Mouse (Mus musculus): Measurements from ENCODE around the gene Rab33b. TPM values are rescaled to one million over a fixed set of nuclear protein-coding genes. Genes with fewer than 3 reads are reported as not detected.
"Not testable (repeated sequence)": the region's sequence is repeated elsewhere in the genome, so short reads cannot be mapped to it uniquely, and the experiment has no call there.

Rab33b gene
- polyA plus RNA-seq (2015; fragmentation: Nextera tagmentation; extraction: Ambion mirVana) = 15.9 TPM in 2 replicates

- DNase-seq (ENCODE audit: low spot score) (peak; percentile 99), ATAC-seq (ENCODE audit: low FRiP score, low TSS enrichment) (peak; percentile 98)
- Histone ChIP-seq H3K36me3 (ENCODE audit: control insufficient read depth, insufficient read depth, low read length) (no peaks in the 10 kb centered on the region), H3K9me3 (ENCODE audit: control insufficient read depth, low read length) (no peaks in the 10 kb centered on the region), H3K9ac (ENCODE audit: low read length) (peak within 1 kb of the TSS; percentile 85), H3K4me1 (replicated peaks; ENCODE audit: control insufficient read depth, insufficient read depth) (peaks cover 3% of the 10 kb centered on the region; the same call in 1 of the 2 replicates), H3K27ac (replicated peaks) (peak within 1 kb of the TSS; percentile 96), H3K4me2 (replicated peaks; ENCODE audit: low read depth) (peak within 1 kb of the TSS; percentile 76), H3K4me3 (ENCODE audit: low read depth, low read length) (peak within 1 kb of the TSS; percentile 79), H3K27me3 (ENCODE audit: control insufficient read depth, insufficient read depth, low read length) (no peaks in the 10 kb centered on the region)
- under 1% methylated on average over 67 of the region's 70 CpGs for WGBS
- peak; percentile 98 for TF ChIP-seq EP300 (optimal IDR thresholded peaks at IDR 0.05)
- peak; percentile 49; the same call in 1 of the 2 replicates for TF ChIP-seq CTCF (IDR thresholded peaks at IDR 0.05; ENCODE audit: low read depth)
Observed at GRCm38 (mm10) chr3:51483741-51484359, at the start of gene Rab33b. Rab33b (plus strand) TSS chr3:51483920.

DNA sequence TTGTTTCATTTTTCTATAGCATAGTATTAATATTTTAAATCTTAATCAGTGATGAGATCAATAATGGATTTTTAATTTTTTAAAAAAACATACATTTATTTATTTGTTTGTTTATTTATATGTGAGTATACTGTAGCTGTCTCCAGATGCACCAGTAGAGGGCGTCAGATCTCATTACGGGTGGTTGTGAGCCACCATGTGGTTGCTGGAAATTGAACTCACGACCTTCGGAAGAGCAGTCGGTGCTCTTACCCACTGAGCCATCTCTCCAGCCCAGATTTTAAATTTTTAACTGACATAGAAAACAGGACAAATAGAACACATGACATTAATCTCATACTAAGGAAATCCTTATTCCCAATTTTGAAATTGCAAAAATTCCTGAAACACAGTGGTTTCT lies 49.4 kb upstream of the Rab33b start:
- not testable (repeated sequence) for H3K4me3 ChIP-seq (ENCODE audit: low read depth, low read length); H3K36me3 ChIP-seq (ENCODE audit: control insufficient read depth, insufficient read depth, low read length); H3K4me2 ChIP-seq (replicated peaks; ENCODE audit: low read depth); H3K27ac ChIP-seq (replicated peaks); ATAC-seq (ENCODE audit: low FRiP score, low TSS enrichment); H3K27me3 ChIP-seq (ENCODE audit: control insufficient read depth, insufficient read depth, low read length); DNase-seq (ENCODE audit: low spot score); H3K9ac ChIP-seq (ENCODE audit: low read length); H3K9me3 ChIP-seq (ENCODE audit: control insufficient read depth, low read length); H3K4me1 ChIP-seq (replicated peaks; ENCODE audit: control insufficient read depth, insufficient read depth)
- WGBS = 84% methylated on average over 5 of the region's 5 CpGs
- TF ChIP-seq CTCF (IDR thresholded peaks at IDR 0.05; ENCODE audit: low read depth) = 0 out of 2 replicates have a peak, but pooled peaks have one; percentile 8

DNA sequence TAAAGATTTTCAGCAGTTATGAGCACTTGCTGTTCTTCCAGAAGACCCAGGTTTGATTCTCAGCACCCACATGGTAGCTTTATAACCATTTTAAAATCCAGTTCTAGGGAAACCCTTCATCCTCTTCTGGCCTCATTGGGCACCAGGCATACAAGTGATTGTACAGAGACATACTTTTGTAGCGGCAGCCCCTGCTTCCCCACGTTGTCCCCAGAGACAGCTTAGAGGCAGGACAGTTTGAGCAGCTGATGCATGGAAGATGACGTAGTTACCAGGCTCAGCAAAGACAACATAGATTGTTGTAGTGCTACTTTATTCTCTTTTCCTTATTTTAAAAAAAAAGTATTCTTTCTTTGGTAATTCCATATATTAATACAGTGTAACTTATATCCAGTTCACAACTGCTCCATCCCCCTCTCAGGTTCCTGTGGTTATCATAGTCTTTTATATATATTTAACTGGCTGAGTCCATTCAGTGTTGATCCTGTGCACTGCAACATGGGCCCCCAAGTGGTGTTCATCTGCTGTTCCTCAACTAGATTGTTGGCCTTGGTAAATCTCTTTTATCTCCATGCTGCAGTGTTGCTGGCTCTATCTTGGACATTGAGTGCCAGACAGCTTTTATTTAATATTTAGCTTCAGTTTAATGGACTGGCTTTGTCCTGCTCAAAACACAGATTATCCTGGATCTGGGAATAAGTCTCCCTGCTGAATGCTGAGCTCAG lies 48.7 kb upstream of the Rab33b start:
- Histone ChIP-seq H3K9me3 (ENCODE audit: control insufficient read depth, low read length) (no peaks in the 10 kb centered on the region), H3K27me3 (ENCODE audit: control insufficient read depth, insufficient read depth, low read length) (no peaks in the 10 kb centered on the region), H3K27ac (replicated peaks) (no peak overlapping the region), H3K9ac (ENCODE audit: low read length) (no peak overlapping the region), H3K36me3 (ENCODE audit: control insufficient read depth, insufficient read depth, low read length) (peaks cover 2% of the 10 kb centered on the region; the same call in 1 of the 2 replicates), H3K4me3 (ENCODE audit: low read depth, low read length) (no peak overlapping the region), H3K4me1 (replicated peaks; ENCODE audit: control insufficient read depth, insufficient read depth) (no peaks in the 10 kb centered on the region), H3K4me2 (replicated peaks; ENCODE audit: low read depth) (no peak overlapping the region)
- 94% methylated on average over 3 of the region's 3 CpGs for WGBS
- no peak for TF ChIP-seq CTCF (IDR thresholded peaks at IDR 0.05; ENCODE audit: low read depth)
- no peak for TF ChIP-seq EP300 (optimal IDR thresholded peaks at IDR 0.05)
- ATAC-seq (ENCODE audit: low FRiP score, low TSS enrichment) (no peak), DNase-seq (ENCODE audit: low spot score) (no peak)

- Histone ChIP-seq H3K4me1 (replicated peaks; ENCODE audit: control insufficient read depth, insufficient read depth) (no peaks in the 10 kb centered on the region), H3K27ac (replicated peaks) (no peak overlapping the region), H3K9ac (ENCODE audit: low read length) (no peak overlapping the region), H3K9me3 (ENCODE audit: control insufficient read depth, low read length) (no peaks in the 10 kb centered on the region), H3K4me3 (ENCODE audit: low read depth, low read length) (no peak overlapping the region), H3K4me2 (replicated peaks; ENCODE audit: low read depth) (no peak overlapping the region), H3K36me3 (ENCODE audit: control insufficient read depth, insufficient read depth, low read length) (peaks cover 10% of the 10 kb centered on the region), H3K27me3 (ENCODE audit: control insufficient read depth, insufficient read depth, low read length) (no peaks in the 10 kb centered on the region)
- WGBS = 81% methylated on average over 2 of the region's 2 CpGs
- TF ChIP-seq EP300 (optimal IDR thresholded peaks at IDR 0.05) = no peak
- no peak for TF ChIP-seq CTCF (IDR thresholded peaks at IDR 0.05; ENCODE audit: low read depth)
- no peak for DNase-seq (ENCODE audit: low spot score)
- ATAC-seq (ENCODE audit: low FRiP score, low TSS enrichment) = no peak
Observed at GRCm38 (mm10) chr3:51468530-51468929, 15.2 kb upstream of the Rab33b start.

DNA sequence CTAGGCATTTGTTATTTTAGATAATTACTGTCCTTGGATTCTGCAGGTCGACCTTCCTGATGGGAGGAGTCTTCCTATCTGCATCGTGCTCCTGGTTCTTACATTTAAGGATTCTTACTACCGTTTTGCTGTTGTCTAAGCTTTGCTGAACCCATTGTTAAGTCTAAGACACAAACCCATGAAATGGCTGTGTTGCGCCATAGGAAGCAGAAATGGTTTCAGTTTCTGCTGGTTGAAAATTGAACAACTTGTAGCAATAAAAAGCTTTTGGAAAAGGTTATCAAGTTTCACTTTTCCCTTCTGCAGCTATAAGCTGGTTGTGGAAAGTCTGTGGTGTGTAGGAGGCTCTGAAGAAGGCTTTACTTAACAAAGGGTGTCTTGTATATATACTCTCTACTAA lies 8.0 kb upstream of the Rab33b start:
- ATAC-seq (ENCODE audit: low FRiP score, low TSS enrichment) = no peak
- H3K36me3 ChIP-seq (ENCODE audit: control insufficient read depth, insufficient read depth, low read length) = peaks cover 2% of the 10 kb centered on the region; the same call in 1 of the 2 replicates

GRCm38 (mm10) chr3:51479893-51480292 lies 3.8 kb upstream of the Rab33b start:
- no peak overlapping the region for H3K4me3 ChIP-seq (ENCODE audit: low read depth, low read length)
- H3K27me3 ChIP-seq (ENCODE audit: control insufficient read depth, insufficient read depth, low read length) = no peaks in the 10 kb centered on the region
- H3K9ac ChIP-seq (ENCODE audit: low read length) = no peak overlapping the region
- H3K4me2 ChIP-seq (replicated peaks; ENCODE audit: low read depth) = no peak overlapping the region
- no peaks in the 10 kb centered on the region for H3K4me1 ChIP-seq (replicated peaks; ENCODE audit: control insufficient read depth, insufficient read depth)
- no peak for ATAC-seq (ENCODE audit: low FRiP score, low TSS enrichment)
- 21% methylated on average over 2 of the region's 2 CpGs for WGBS
- H3K27ac ChIP-seq (replicated peaks) = no peak overlapping the region
- no peaks in the 10 kb centered on the region for H3K9me3 ChIP-seq (ENCODE audit: control insufficient read depth, low read length)
- TF ChIP-seq CTCF (IDR thresholded peaks at IDR 0.05; ENCODE audit: low read depth) (no peak), EP300 (optimal IDR thresholded peaks at IDR 0.05) (no peak)
- DNase-seq (ENCODE audit: low spot score) = no peak
- no peaks in the 10 kb centered on the region for H3K36me3 ChIP-seq (ENCODE audit: control insufficient read depth, insufficient read depth, low read length)

More for the DNA sequence above, 8.0 kb upstream of the Rab33b start:
- no peak for DNase-seq (ENCODE audit: low spot score)
- Histone ChIP-seq H3K4me2 (replicated peaks; ENCODE audit: low read depth) (no peak overlapping the region), H3K27ac (replicated peaks) (no peak overlapping the region), H3K4me1 (replicated peaks; ENCODE audit: control insufficient read depth, insufficient read depth) (no peaks in the 10 kb centered on the region), H3K27me3 (ENCODE audit: control insufficient read depth, insufficient read depth, low read length) (no peaks in the 10 kb centered on the region), H3K9ac (ENCODE audit: low read length) (no peak overlapping the region), H3K4me3 (ENCODE audit: low read depth, low read length) (no peak overlapping the region), H3K9me3 (ENCODE audit: control insufficient read depth, low read length) (no peaks in the 10 kb centered on the region)
- TF ChIP-seq EP300 (optimal IDR thresholded peaks at IDR 0.05) (no peak), CTCF (IDR thresholded peaks at IDR 0.05; ENCODE audit: low read depth) (no peak)
- 72% methylated on average over 4 of the region's 4 CpGs for WGBS
